ENCODE assay signal across 14 mouse cellular contexts in the genomic region with DNA sequence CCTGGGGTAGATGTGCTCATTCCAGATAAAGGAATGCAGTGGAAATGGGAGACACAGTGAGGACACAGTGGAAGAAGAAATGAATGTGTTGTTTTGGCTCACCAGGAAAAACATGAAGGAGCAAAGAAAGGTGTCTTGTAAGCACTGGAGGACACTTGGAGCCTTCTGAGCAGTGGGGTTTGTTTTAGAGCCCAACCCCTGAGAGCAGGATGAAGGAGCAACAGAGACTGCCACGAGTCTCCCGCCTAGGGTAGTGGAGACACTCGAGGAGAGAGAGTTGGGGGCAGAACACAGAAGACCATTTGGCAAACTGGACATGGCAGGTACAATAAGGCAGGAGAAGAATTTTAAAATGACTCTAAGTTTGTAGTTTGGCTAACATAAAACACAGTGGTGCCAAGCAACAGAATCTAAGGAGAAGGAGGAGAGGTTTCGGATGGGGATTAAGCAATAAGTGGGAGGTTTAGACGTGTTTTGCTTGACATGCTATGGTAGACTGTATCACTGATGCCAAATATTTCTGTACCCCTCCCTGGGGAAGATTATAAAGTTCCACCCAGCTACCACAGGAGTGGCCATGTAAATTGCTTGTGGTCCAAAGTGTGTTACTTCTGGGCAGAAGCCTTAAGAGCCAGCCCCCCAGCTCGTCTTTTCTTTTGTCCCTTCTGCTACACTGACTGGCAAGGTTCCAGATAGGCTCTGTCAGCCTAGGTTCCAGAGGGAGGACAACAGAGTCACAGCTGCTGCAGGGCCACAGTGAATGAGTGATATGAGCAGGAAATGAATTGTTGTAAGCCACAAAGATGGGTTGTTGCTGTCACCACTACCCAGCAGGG. TPM values are rescaled to one million over a fixed set of nuclear protein-coding genes. Genes with fewer than 3 reads are reported as not detected.
DNase-seq lines count a peak whose midpoint lies in the region; ATAC-seq and TF ChIP-seq lines count a peak whose summit lies in the region.
"Had no signal": no experiment of that assay in that cellular context is flagged by ENCODE, and none has a peak within 500 bp of the region (broad histone marks: within the 10 kb centered on the region; RNA-seq: fewer than 3 reads in every experiment).

No protein-coding gene starts in this region.

- H3K9ac ChIP-seq in hindbrain, embryonic 13.5 days, result no peak overlapping the region
- H3K9ac ChIP-seq in hindbrain, embryonic 11.5 days (ENCODE audit: low read depth, low read length), result no peak overlapping the region
- H3K9ac ChIP-seq: embryonic facial prominence, embryonic 13.5 days; forebrain, embryonic 15.5 days; neural tube, embryonic 15.5 days had no signal

- H3K27ac ChIP-seq in hindbrain, embryonic 13.5 days, result peak overlapping the region; percentile 40; the same call in 1 of the 2 replicates
- no peak overlapping the region for H3K27ac ChIP-seq in hindbrain, embryonic 11.5 days (ENCODE audit: low read depth, low read length)
- no peak overlapping the region for H3K27ac ChIP-seq in cerebellum, adult 2 months (ENCODE audit: insufficient read depth, low read length)
- H3K27ac ChIP-seq: embryonic facial prominence, embryonic 13.5 days; forebrain, embryonic 15.5 days; neural tube, embryonic 15.5 days had no signal

- H3K4me2 ChIP-seq in hindbrain, embryonic 13.5 days, result no peak overlapping the region
- no peak overlapping the region for H3K4me2 ChIP-seq in hindbrain, embryonic 11.5 days (replicated peaks; ENCODE audit: low read depth, low read length)
- H3K4me2 ChIP-seq: embryonic facial prominence, embryonic 13.5 days; forebrain, embryonic 15.5 days; neural tube, embryonic 15.5 days had no signal

- no peak for ATAC-seq in hindbrain, embryonic 13.5 days (ENCODE audit: low FRiP score)
- ATAC-seq in hindbrain, embryonic 11.5 days (ENCODE audit: low FRiP score), result no peak
- ATAC-seq in megakaryocyte progenitor cell, adult 5-6 weeks (replicated peaks; ENCODE audit: poor library complexity), result peak; percentile 23; the same call in 1 of the 2 replicates
- ATAC-seq: forebrain, embryonic 15.5 days; inflammation-experienced regulatory T-cells, adult 6 months had no signal

- peak; percentile 4 for DNase-seq in adrenal gland, adult 2 months
- no peak for DNase-seq in adrenal gland, adult 8-10 months
- DNase-seq in hindbrain, embryonic 11.5 days (ENCODE audit: low spot score), result no peak
- DNase-seq in retina, postnatal 1 day, result peak; percentile 57
- DNase-seq in retina, embryonic 14.5 days (ENCODE audit: low spot score), result no peak
- DNase-seq in cerebellum, adult 2 months, result no peak
- DNase-seq: cerebellum, postnatal 36 days; kidney, postnatal 25 days had no signal

- no peaks in the 10 kb centered on the region for H3K27me3 ChIP-seq in hindbrain, embryonic 13.5 days
- H3K27me3 ChIP-seq in hindbrain, embryonic 11.5 days (ENCODE audit: control insufficient read depth, insufficient read depth, low read length), result no peaks in the 10 kb centered on the region
- no peaks in the 10 kb centered on the region for H3K27me3 ChIP-seq in cerebellum, adult 2 months (ENCODE audit: control insufficient read depth, insufficient read depth, low read length)
- H3K27me3 ChIP-seq: embryonic facial prominence, embryonic 13.5 days; forebrain, embryonic 15.5 days; neural tube, embryonic 15.5 days had no signal

- no peak for TF ChIP-seq POLR2A in cerebellum, adult 2 months (IDR thresholded peaks at IDR 0.05; ENCODE audit: borderline replicate concordance, insufficient read depth, low read length)

- no peak overlapping the region for H3K4me3 ChIP-seq in hindbrain, embryonic 13.5 days
- H3K4me3 ChIP-seq in hindbrain, embryonic 11.5 days (ENCODE audit: low read depth, low read length), result no peak overlapping the region
- no peak overlapping the region for H3K4me3 ChIP-seq in cerebellum, adult 2 months (replicated peaks; ENCODE audit: insufficient read depth, low read depth, low read length)
- H3K4me3 ChIP-seq: embryonic facial prominence, embryonic 13.5 days; forebrain, embryonic 15.5 days; neural tube, embryonic 15.5 days had no signal

- 72% methylated on average over 6 of the region's 6 CpGs for WGBS in hindbrain, embryonic 13.5 days
- WGBS in hindbrain, embryonic 11.5 days, result 71% methylated on average over 6 of the region's 6 CpGs
- 42% methylated on average over 6 of the region's 6 CpGs for WGBS in cerebellum, adult 2 months

- H3K4me1 ChIP-seq in hindbrain, embryonic 13.5 days (replicated peaks), result peaks cover 6% of the 10 kb centered on the region; the same call in 1 of the 2 replicates
- no peaks in the 10 kb centered on the region for H3K4me1 ChIP-seq in hindbrain, embryonic 11.5 days (replicated peaks; ENCODE audit: control insufficient read depth, insufficient read depth, low read length)
- H3K4me1 ChIP-seq in cerebellum, adult 2 months (ENCODE audit: control insufficient read depth, insufficient read depth, low read length), result no peaks in the 10 kb centered on the region
- H3K4me1 ChIP-seq: forebrain, embryonic 15.5 days; neural tube, embryonic 15.5 days had no signal

- H3K36me3 ChIP-seq in hindbrain, embryonic 13.5 days, result peaks cover 78% of the 10 kb centered on the region
- H3K36me3 ChIP-seq in hindbrain, embryonic 11.5 days (ENCODE audit: control insufficient read depth, insufficient read depth, low read length), result no peaks in the 10 kb centered on the region

- TF ChIP-seq CTCF in cerebellum, adult 2 months (IDR thresholded peaks at IDR 0.05; ENCODE audit: borderline replicate concordance, insufficient read depth, low read depth, low read length), result no peak

- H3K9me3 ChIP-seq in hindbrain, embryonic 13.5 days, result no peaks in the 10 kb centered on the region
- no peaks in the 10 kb centered on the region for H3K9me3 ChIP-seq in hindbrain, embryonic 11.5 days (ENCODE audit: control insufficient read depth, low read length)
- H3K9me3 ChIP-seq: embryonic facial prominence, embryonic 13.5 days; forebrain, embryonic 15.5 days; neural tube, embryonic 15.5 days had no signal

RNA-seq across cellular contexts. Expression of gene Ago4, which starts 30.9 kb away (rescaled TPM):
- total RNA-seq in adrenal gland, adult 2 months (2021), result 1 to 10 TPM; 4.8 to 5.4 TPM
- 1.0 and 1.2 TPM in 2 replicates for polyA plus RNA-seq in adrenal gland, adult 2 months (2012; rRNA removed)
- 1 to 10 TPM; 4.9 to 9.2 (median 7.6) TPM for total RNA-seq in adrenal gland, adult 8-10 months (2022)
- polyA plus RNA-seq in hindbrain, embryonic 13.5 days (2015; fragmentation: Nextera tagmentation; extraction: Ambion mirVana), result 9.9 and 10.0 TPM in 2 replicates
- polyA plus RNA-seq in hindbrain, embryonic 11.5 days (2014; fragmentation: Nextera tagmentation; extraction: Ambion mirVana), result 2.7 and 4.1 TPM in 2 replicates
- total RNA-seq in megakaryocyte progenitor cell, adult 5-6 weeks (2015), result 2.0 and 2.1 TPM in 2 replicates
- total RNA-seq in megakaryocyte progenitor cell, adult 5-6 weeks (2017), result 3.2 and 4.9 TPM in 2 replicates
- polyA plus RNA-seq in cerebellum, adult 2 months (2012; rRNA removed), result 4.9 TPM in 2 replicates

RNA-seq across cellular contexts. Expression of gene Ago1, which starts 34.0 kb away (rescaled TPM):
- total RNA-seq in adrenal gland, adult 2 months (2021), result 10 to 100 TPM; 28.1 to 36.6 TPM
- polyA plus RNA-seq in adrenal gland, adult 2 months (2012; rRNA removed), result 10.6 and 17.2 TPM in 2 replicates
- total RNA-seq in adrenal gland, adult 8-10 months (2022), result 10 to 100 TPM; 40.4 to 47.4 (median 45.4) TPM
- 13.5 and 15.3 TPM in 2 replicates for polyA plus RNA-seq in hindbrain, embryonic 13.5 days (2015; fragmentation: Nextera tagmentation; extraction: Ambion mirVana)
- 29.9 and 37.9 TPM in 2 replicates for polyA plus RNA-seq in hindbrain, embryonic 11.5 days (2014; fragmentation: Nextera tagmentation; extraction: Ambion mirVana)
- total RNA-seq in megakaryocyte progenitor cell, adult 5-6 weeks (2015), result 14.8 and 20.4 TPM in 2 replicates
- total RNA-seq in megakaryocyte progenitor cell, adult 5-6 weeks (2017), result 16.0 and 19.6 TPM in 2 replicates
- polyA plus RNA-seq in cerebellum, adult 2 months (2012; rRNA removed), result 37.0 and 38.1 TPM in 2 replicates

RNA-seq across cellular contexts. Expression of gene Clspn, which starts 54.4 kb away (rescaled TPM):
- total RNA-seq in adrenal gland, adult 2 months (2021), result under 1 TPM; 0.66 to 0.97 TPM
- 0.11 and 0.19 TPM in 2 replicates for polyA plus RNA-seq in adrenal gland, adult 2 months (2012; rRNA removed)
- 1 to 10 TPM in 3 of 4 experiments, under 1 TPM in 1; 0.44 to 1.8 (median 1.0) TPM for total RNA-seq in adrenal gland, adult 8-10 months (2022)
- 8.7 and 9.0 TPM in 2 replicates for polyA plus RNA-seq in hindbrain, embryonic 13.5 days (2015; fragmentation: Nextera tagmentation; extraction: Ambion mirVana)
- 41.8 and 53.7 TPM in 2 replicates for polyA plus RNA-seq in hindbrain, embryonic 11.5 days (2014; fragmentation: Nextera tagmentation; extraction: Ambion mirVana)
- total RNA-seq in megakaryocyte progenitor cell, adult 5-6 weeks (2015), result 32.5 and 33.7 TPM in 2 replicates
- 66.8 and 106 TPM in 2 replicates for total RNA-seq in megakaryocyte progenitor cell, adult 5-6 weeks (2017)
- 0.49 and 0.67 TPM in 2 replicates for polyA plus RNA-seq in cerebellum, adult 2 months (2012; rRNA removed)

Comparison
In these comparisons a context has a peak if more than half of its experiments do, and no peak if none do; other contexts are left out.
1. DNase-seq: peak in adrenal gland, adult 2 months (single experiment) and retina, postnatal 1 day (single experiment); none in adrenal gland, adult 8-10 months (single experiment), hindbrain, embryonic 11.5 days (single experiment), retina, embryonic 14.5 days (single experiment) and cerebellum, adult 2 months (0 of 2).